Mouse (Mus musculus) hindbrain, embryonic 11.5 days (tissue): ENCODE results near the gene Taf8. TPM values are rescaled to one million over a fixed set of nuclear protein-coding genes. Genes with fewer than 3 reads are reported as not detected.

Experiments
- polyA plus RNA-seq: library from polyadenylated mRNA; unstranded; fragments of >200 nt; fragmentation: Nextera tagmentation; extraction: Ambion mirVana; gene quantifications from 2 replicates; pipeline ENCODE4 v1.2.1, GENCODE M21; 2014

Gene Taf8
- polyA plus RNA-seq, 1 experiment from 2014 or later = 26.5 TPM

Other genes with a start within 250 kb of the Taf8 start
- 71.5 and 73.6 TPM in 2 replicates for gene Mrps10, start 133.4 kb downstream of the Taf8 start, polyA plus RNA-seq
- gene Guca1b, start 116.9 kb downstream of the Taf8 start, polyA plus RNA-seq = 0.31 and 0.35 TPM in 2 replicates
- gene Guca1a, start 101.7 kb downstream of the Taf8 start, polyA plus RNA-seq = 1.2 and 1.3 TPM in 2 replicates
- 0.40 and 0.49 TPM in 2 replicates for gene AI661453, start 65.7 kb downstream of the Taf8 start, polyA plus RNA-seq
- gene 1700001C19Rik, start 64.9 kb downstream of the Taf8 start, polyA plus RNA-seq = 0.42 and 0.68 TPM in 2 replicates
- 190 and 195 TPM in 2 replicates for gene Ccnd3, start 2.8 kb upstream of the Taf8 start, polyA plus RNA-seq
- 30.8 and 31.0 TPM in 2 replicates for gene Bysl, start 109.2 kb upstream of the Taf8 start, polyA plus RNA-seq
- gene Med20, start 109.3 kb upstream of the Taf8 start, polyA plus RNA-seq = 44.6 and 44.8 TPM in 2 replicates
- 1.3 and 1.7 TPM in 2 replicates for gene Gm20517, start 109.3 kb upstream of the Taf8 start, polyA plus RNA-seq
- gene Usp49, start 128.4 kb upstream of the Taf8 start, polyA plus RNA-seq = 8.7 and 9.1 TPM in 2 replicates
- 370 and 375 TPM in 2 replicates for gene Tomm6, start 186.1 kb upstream of the Taf8 start, polyA plus RNA-seq
- 7.9 and 8.6 TPM in 2 replicates for gene Frs3, start 186.7 kb upstream of the Taf8 start, polyA plus RNA-seq
- gene Gm21981, start 192.2 kb upstream of the Taf8 start, polyA plus RNA-seq = 1.4 and 2.1 TPM in 2 replicates
- gene Prickle4, start 192.4 kb upstream of the Taf8 start, polyA plus RNA-seq = 0.32 and 1.8 TPM in 2 replicates
- not detected in 2 replicates for gene Pgc, start 224.6 kb upstream of the Taf8 start, polyA plus RNA-seq
- 2.5 TPM in 2 replicates for gene Tfeb, start 234.7 kb upstream of the Taf8 start, polyA plus RNA-seq